Comparison of ENCODE assay signal across 8 mouse cellular contexts in the genomic region with DNA sequence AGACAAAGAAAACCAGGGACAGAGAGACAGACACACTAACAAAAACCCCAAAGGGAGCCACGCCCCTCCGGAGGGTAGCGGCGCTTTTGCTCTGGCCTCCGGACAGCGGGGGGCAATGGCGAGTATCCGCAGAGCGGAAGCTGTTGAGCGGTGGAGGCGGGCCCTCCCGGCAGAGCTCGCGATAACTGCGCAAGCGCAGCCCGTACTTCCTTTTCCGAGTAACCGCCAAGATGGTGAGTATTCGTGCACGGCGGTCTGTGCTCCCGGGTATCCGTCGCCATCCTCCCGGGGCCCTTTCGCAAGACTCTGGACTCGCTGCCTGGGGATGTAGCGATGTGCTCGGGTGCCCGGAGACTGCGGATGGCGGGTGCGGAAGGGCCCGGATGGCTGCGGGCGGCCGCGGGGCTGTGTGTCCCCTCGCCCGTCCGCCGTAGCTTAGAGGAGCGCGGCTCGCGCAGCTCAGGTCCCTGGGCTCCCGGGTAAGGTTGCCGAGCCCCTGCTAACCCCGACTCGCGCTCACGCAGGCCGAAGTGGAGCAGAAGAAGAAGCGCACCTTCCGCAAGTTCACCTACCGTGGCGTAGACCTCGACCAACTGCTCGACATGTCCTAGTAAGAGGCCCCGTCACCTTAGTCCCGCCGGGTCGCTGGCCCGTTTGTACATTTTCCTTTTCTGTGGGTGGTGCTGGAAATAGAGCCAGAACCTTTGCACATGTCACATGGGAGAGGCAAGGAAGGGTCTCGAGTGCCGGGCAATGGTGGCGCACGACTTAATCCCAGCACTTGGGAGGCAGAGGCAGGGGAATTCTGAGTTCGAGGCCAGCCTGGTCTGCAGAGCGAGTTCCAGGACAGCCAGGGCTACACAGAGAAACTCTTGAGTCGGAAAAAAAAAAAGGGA. TPM values are rescaled to one million over a fixed set of nuclear protein-coding genes. Genes with fewer than 3 reads are reported as not detected.
DNase-seq lines count a peak whose midpoint lies in the region; ATAC-seq and TF ChIP-seq lines count a peak whose summit lies in the region.

Rps15 (plus strand) TSS at position 203 of the 896 bp plus-strand sequence.

- H3K4me3 ChIP-seq in ES-Bruce4 (ENCODE audit: low read depth, low read length): peak within 1 kb of the TSS; percentile 83
- peak within 1 kb of the TSS; percentile 91 for H3K4me3 ChIP-seq in forebrain, embryonic 13.5 days
- H3K4me3 ChIP-seq in liver, postnatal 0 days (ENCODE audit: low read depth, low read length): peak within 1 kb of the TSS; percentile 81
- H3K4me3 ChIP-seq in neural tube, embryonic 14.5 days (ENCODE audit: low read depth, low read length): peak within 1 kb of the TSS; percentile 80

- H3K4me2 ChIP-seq in forebrain, embryonic 13.5 days: peak within 1 kb of the TSS; percentile 80
- H3K4me2 ChIP-seq in liver, postnatal 0 days (ENCODE audit: low read depth, low read length): peak within 1 kb of the TSS; percentile 92
- peak within 1 kb of the TSS; percentile 96 for H3K4me2 ChIP-seq in neural tube, embryonic 14.5 days (ENCODE audit: low read depth, low read length)

- peak; percentile 86 for TF ChIP-seq POLR2A in ES-Bruce4 (IDR thresholded peaks at IDR 0.05; ENCODE audit: insufficient read depth, low read length)

- TF ChIP-seq EP300 in ES-Bruce4 (IDR thresholded peaks at IDR 0.05; ENCODE audit: insufficient read depth, low read depth, low read length): 0 out of 2 replicates have a peak, but pooled peaks have one; percentile 8
- TF ChIP-seq EP300 in liver, postnatal 0 days (IDR thresholded peaks at IDR 0.05; ENCODE audit: low read depth): peak; percentile 52; the same call in 1 of the 2 replicates

- DNase-seq in heart, postnatal 10 days: peak; percentile 96
- peak; percentile 67 for DNase-seq in large intestine, adult 2 months (ENCODE audit: low read depth, low spot score)
- DNase-seq in liver, postnatal 0 days: peak; percentile 97
- DNase-seq in testis, postnatal 10 days (ENCODE audit: low spot score): peak; percentile 97

- peak within 1 kb of the TSS; percentile 84 for H3K9ac ChIP-seq in ES-Bruce4 (ENCODE audit: low read depth, poor library complexity, severe bottlenecking)
- peak within 1 kb of the TSS; percentile 99 for H3K9ac ChIP-seq in forebrain, embryonic 13.5 days
- H3K9ac ChIP-seq in liver, postnatal 0 days (replicated peaks): peak within 1 kb of the TSS; percentile 95
- peak within 1 kb of the TSS; percentile 98 for H3K9ac ChIP-seq in neural tube, embryonic 14.5 days (replicated peaks; ENCODE audit: low read depth, low read length)

- H3K27me3 ChIP-seq in ES-Bruce4 (ENCODE audit: control insufficient read depth, insufficient read depth, low read length, poor library complexity, severe bottlenecking): no peaks in the 10 kb centered on the region
- H3K27me3 ChIP-seq in forebrain, embryonic 13.5 days: no peaks in the 10 kb centered on the region
- H3K27me3 ChIP-seq in liver, postnatal 0 days (ENCODE audit: insufficient read depth, low read length): peaks cover 13% of the 10 kb centered on the region
- H3K27me3 ChIP-seq in neural tube, embryonic 14.5 days (ENCODE audit: control insufficient read depth, insufficient read depth, low read length): no peaks in the 10 kb centered on the region; the same call in 1 of the 2 replicates

- peak within 1 kb of the TSS; percentile 35 for H3K27ac ChIP-seq in ES-Bruce4 (ENCODE audit: insufficient read depth, low read length)
- H3K27ac ChIP-seq in forebrain, embryonic 13.5 days: peak within 1 kb of the TSS; percentile 93
- H3K27ac ChIP-seq in liver, postnatal 0 days (ENCODE audit: low read depth): peak within 1 kb of the TSS; percentile 77
- H3K27ac ChIP-seq in neural tube, embryonic 14.5 days (ENCODE audit: low read depth, low read length): peak within 1 kb of the TSS; percentile 95

- intact Hi-C loops in heart, postnatal 10 days (cut with DNase I): no loop called here

- TF ChIP-seq CTCF in ES-Bruce4 (IDR thresholded peaks at IDR 0.05; ENCODE audit: low read depth, low read length): peak; percentile 60
- TF ChIP-seq CTCF in liver, postnatal 0 days (IDR thresholded peaks at IDR 0.05; ENCODE audit: low read depth): peak; percentile 89

- ATAC-seq in cerebellum, adult (ENCODE audit: insufficient number of reproducible peaks, low FRiP score, low TSS enrichment): peak; percentile 62; the same call in 1 of the 2 replicates
- ATAC-seq in forebrain, embryonic 13.5 days: peak; percentile 81
- peak; percentile 91 for ATAC-seq in liver, postnatal 0 days
- peak; percentile 74 for ATAC-seq in neural tube, embryonic 14.5 days (ENCODE audit: low read depth)

- 0% methylated on average over 72 of the region's 72 CpGs for whole genome bisulfite sequencing in forebrain, embryonic 13.5 days
- WGBS in large intestine, adult 2 months: under 1% methylated on average over 72 of the region's 72 CpGs
- WGBS in liver, postnatal 0 days (ENCODE audit: insufficient replicate concordance): under 1% methylated on average over 72 of the region's 72 CpGs
- under 1% methylated on average over 71 of the region's 72 CpGs for WGBS in neural tube, embryonic 14.5 days

- H3K4me1 ChIP-seq in ES-Bruce4 (ENCODE audit: control insufficient read depth, insufficient read depth, low read length): peaks cover 1% of the 10 kb centered on the region
- peaks cover 51% of the 10 kb centered on the region for H3K4me1 ChIP-seq in forebrain, embryonic 13.5 days
- H3K4me1 ChIP-seq in liver, postnatal 0 days (ENCODE audit: insufficient read depth): peaks cover 16% of the 10 kb centered on the region
- H3K4me1 ChIP-seq in neural tube, embryonic 14.5 days (ENCODE audit: control insufficient read depth, insufficient read depth, low read length): peaks cover 26% of the 10 kb centered on the region

- peaks cover 27% of the 10 kb centered on the region for H3K36me3 ChIP-seq in ES-Bruce4 (ENCODE audit: control insufficient read depth, insufficient read depth, low read length, poor library complexity, severe bottlenecking)
- peaks cover 38% of the 10 kb centered on the region for H3K36me3 ChIP-seq in forebrain, embryonic 13.5 days (ENCODE audit: poor library complexity, severe bottlenecking)
- peaks cover 19% of the 10 kb centered on the region for H3K36me3 ChIP-seq in liver, postnatal 0 days (replicated peaks; ENCODE audit: insufficient read depth, low read length)
- H3K36me3 ChIP-seq in neural tube, embryonic 14.5 days (ENCODE audit: control insufficient read depth, insufficient read depth, low read length): peaks cover 17% of the 10 kb centered on the region

- H3K9me3 ChIP-seq in ES-Bruce4 (replicated peaks; ENCODE audit: control insufficient read depth, insufficient read depth, low read length, poor library complexity, severe bottlenecking): no peaks in the 10 kb centered on the region
- H3K9me3 ChIP-seq in forebrain, embryonic 13.5 days (replicated peaks): no peaks in the 10 kb centered on the region
- H3K9me3 ChIP-seq in liver, postnatal 0 days (ENCODE audit: low read length): no peaks in the 10 kb centered on the region
- no peaks in the 10 kb centered on the region for H3K9me3 ChIP-seq in neural tube, embryonic 14.5 days (ENCODE audit: control insufficient read depth, low read length)

RNA-seq across cellular contexts. Expression of gene Rps15, which starts in this region (rescaled TPM):
- polyA plus RNA-seq in ES-Bruce4 (2011; ENCODE audit: insufficient read depth, insufficient read length, low read depth, missing spikeins): 2,641 and 2,952 TPM in 2 replicates
- 805 and 828 TPM in 2 replicates for polyA plus RNA-seq in forebrain, embryonic 13.5 days (2015; fragmentation: Nextera tagmentation; extraction: Ambion mirVana)
- total RNA-seq in heart, postnatal 10 days (2021): 100 to 1,000 TPM; 859 to 871 TPM
- 1,621 and 1,622 TPM in 2 replicates for polyA plus RNA-seq in large intestine, adult 2 months (2012; rRNA removed)
- 453 and 466 TPM in 2 replicates for polyA plus RNA-seq in liver, postnatal 0 days (2015; fragmentation: Nextera tagmentation; extraction: Ambion mirVana)
- 537 and 599 TPM in 2 replicates for polyA plus RNA-seq in neural tube, embryonic 14.5 days (2014; fragmentation: Nextera tagmentation; extraction: Ambion mirVana)

Comparison
In these comparisons a context has a peak if more than half of its experiments do, and no peak if none do; other contexts are left out.
1. Peak in every context shown above with its lines: DNase-seq, ATAC-seq, H3K4me3 ChIP-seq and H3K27ac ChIP-seq.
2. H3K27ac ChIP-seq: peak in every context shown above with its lines; median percentile 95 in neural tube, embryonic 14.5 days; 93 in forebrain, embryonic 13.5 days; 77 in liver, postnatal 0 days; 35 in ES-Bruce4.